Mouse (Mus musculus) stomach, embryonic 15.5 days (tissue): ENCODE data around the gene Sh3rf1. TPM values are rescaled to one million over a fixed set of nuclear protein-coding genes. Genes with fewer than 3 reads are reported as not detected.
A peak's percentile ranks its signal among the peaks of the same experiment; 100 is the strongest.

Experiments
- ATAC-seq: fragments of 200-750 bp; cut with Nextera tagmentation; 2 replicates; pipeline ENCODE4 v1.8.0; 2017; ENCODE audit warnings: low read depth, moderate number of reproducible peaks, moderate TSS enrichment; ENCODE audit not compliant: insufficient read depth, low FRiP score
- H3K27ac ChIP-seq: fragments of 300-500 bp; sonication (generic); 2 replicates; pipeline ENCODE4 v1.5.1; 2015; ENCODE audit warnings: mild to moderate bottlenecking, inconsistent platforms
- H3K27me3 ChIP-seq: fragments of 300-500 bp; sonication (generic); replicated peaks from 2 replicates; pipeline ENCODE4 v1.6.1; 2015; ENCODE audit warnings: inconsistent platforms
- H3K36me3 ChIP-seq: fragments of 300-500 bp; sonication (generic); 2 replicates; pipeline ENCODE4 v1.6.1; 2015; ENCODE audit warnings: inconsistent platforms
- H3K4me1 ChIP-seq: fragments of 300-500 bp; sonication (generic); 2 replicates; pipeline ENCODE4 v1.6.1; 2015; ENCODE audit warnings: inconsistent platforms
- H3K4me2 ChIP-seq: fragments of 300-500 bp; sonication (generic); 2 replicates; pipeline ENCODE4 v1.6.1; 2015; ENCODE audit warnings: mild to moderate bottlenecking, inconsistent platforms
- H3K4me3 ChIP-seq: fragments of 300-500 bp; sonication (generic); replicated peaks from 2 replicates; pipeline ENCODE4 v1.5.1; 2015; ENCODE audit warnings: inconsistent platforms
- H3K9ac ChIP-seq: fragments of 300-500 bp; sonication (generic); 2 replicates; pipeline ENCODE4 v1.6.1; 2015; ENCODE audit warnings: inconsistent platforms
- H3K9me3 ChIP-seq: fragments of 300-500 bp; sonication (generic); 2 replicates; pipeline ENCODE4 v1.6.1; 2016; ENCODE audit warnings: inconsistent platforms
- WGBS: fragments of 180-500 bp; shearing (Covaris S2); methylation state at CpG from one replicate; pipeline ENCODE4 v1.1.7; 2015; 5-methylcytosine and 5-hydroxymethylcytosine counted together
- polyA plus RNA-seq: library from polyadenylated mRNA; unstranded; fragments of >200 nt; fragmentation: Nextera tagmentation; extraction: Ambion mirVana; gene quantifications from 2 replicates; pipeline ENCODE4 v1.2.1, GENCODE M21; 2015

The Sh3rf1 gene
- polyA plus RNA-seq, 1 experiment from 2014 or later = 11.0 TPM

- 87% methylated on average over 16 of the region's 16 CpGs for WGBS
- no peak overlapping the region for H3K9ac ChIP-seq
- no peaks in the 10 kb centered on the region for H3K9me3 ChIP-seq
- H3K4me1 ChIP-seq = no peaks in the 10 kb centered on the region
- H3K36me3 ChIP-seq = peaks cover 7% of the 10 kb centered on the region
- H3K27me3 ChIP-seq = no peaks in the 10 kb centered on the region
- ATAC-seq = no peak
- H3K27ac ChIP-seq = no peak overlapping the region
- no peak overlapping the region for H3K4me2 ChIP-seq
- H3K4me3 ChIP-seq = no peak overlapping the region
These were observed 150.5 kb downstream of the Sh3rf1 start for GRCm38 (mm10) chr8:61374059-61374755.

DNA sequence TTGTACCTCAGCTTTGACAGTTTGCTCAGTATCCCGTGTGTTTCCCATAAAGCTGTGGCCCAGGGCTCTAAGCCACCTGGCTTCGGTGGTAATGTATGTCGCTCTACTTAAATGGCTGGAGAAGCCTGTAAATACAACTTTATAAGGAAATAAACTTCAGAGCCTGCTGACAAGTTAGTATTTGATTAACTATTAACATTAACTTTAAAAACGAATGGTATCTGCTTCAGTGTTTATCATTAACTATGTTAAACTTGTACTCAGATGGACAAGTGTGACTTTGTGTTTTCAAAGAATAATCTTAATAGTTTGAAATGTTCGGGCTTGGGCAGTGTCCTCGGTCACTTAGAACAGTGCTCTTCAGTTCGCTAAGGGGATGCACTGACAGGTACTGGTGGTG is 151.5 kb downstream of the Sh3rf1 start:
- Histone ChIP-seq H3K4me2 (no peak overlapping the region), H3K9me3 (no peaks in the 10 kb centered on the region), H3K36me3 (peaks cover 7% of the 10 kb centered on the region), H3K27me3 (no peaks in the 10 kb centered on the region), H3K4me3 (no peak overlapping the region), H3K4me1 (no peaks in the 10 kb centered on the region), H3K9ac (no peak overlapping the region), H3K27ac (no peak overlapping the region)
- 67% methylated on average over 7 of the region's 7 CpGs for WGBS
- ATAC-seq = no peak

DNA sequence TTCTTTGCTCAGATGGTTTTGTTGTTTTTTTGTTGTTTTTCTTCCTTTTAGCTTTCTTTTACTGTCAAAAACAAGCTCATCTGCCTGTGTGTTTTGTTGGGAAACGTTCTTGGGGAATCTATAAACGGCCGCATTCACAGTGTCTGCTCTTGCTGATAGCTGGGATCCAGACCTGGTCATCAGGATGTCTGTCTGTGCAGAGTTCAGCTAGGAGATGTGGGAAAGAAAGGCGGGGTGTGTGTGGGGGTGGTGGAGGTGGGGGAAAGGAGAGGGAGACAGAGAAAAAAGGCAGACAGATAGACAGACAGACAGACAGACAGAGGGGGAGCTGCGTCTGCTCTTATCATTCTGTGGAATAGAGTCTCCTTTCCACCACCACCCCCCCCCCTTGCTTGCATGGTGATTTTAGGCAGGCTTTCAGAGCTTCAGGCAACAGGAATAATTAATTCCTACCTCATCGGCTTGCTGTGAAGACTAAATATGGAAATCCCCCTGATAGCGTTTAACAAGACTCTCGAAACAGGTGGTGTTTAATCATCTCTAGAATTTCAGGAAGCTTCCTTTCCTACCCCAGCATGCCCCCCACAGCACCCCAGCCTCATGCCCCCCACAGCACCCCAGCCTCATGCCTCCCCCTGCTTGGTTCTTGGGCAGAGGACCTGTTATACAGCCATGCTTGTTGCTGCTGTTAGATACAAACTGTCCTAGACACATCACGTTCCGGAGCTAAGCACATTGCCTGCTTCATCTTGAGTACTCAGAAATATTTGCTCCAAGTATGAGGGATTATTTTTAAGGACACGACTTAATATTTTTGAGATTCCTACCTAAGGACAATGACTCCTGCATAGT is 155.4 kb downstream of the Sh3rf1 start:
- whole genome bisulfite sequencing = 74% methylated on average over 11 of the region's 11 CpGs
- H3K9ac ChIP-seq = no peak overlapping the region
- H3K4me3 ChIP-seq = no peak overlapping the region
- no peaks in the 10 kb centered on the region for H3K27me3 ChIP-seq
- H3K27ac ChIP-seq = no peak overlapping the region
- H3K9me3 ChIP-seq = no peaks in the 10 kb centered on the region
- no peak for ATAC-seq
- H3K4me2 ChIP-seq = no peak overlapping the region
- H3K36me3 ChIP-seq = peaks cover 2% of the 10 kb centered on the region
- H3K4me1 ChIP-seq = no peaks in the 10 kb centered on the region

DNA sequence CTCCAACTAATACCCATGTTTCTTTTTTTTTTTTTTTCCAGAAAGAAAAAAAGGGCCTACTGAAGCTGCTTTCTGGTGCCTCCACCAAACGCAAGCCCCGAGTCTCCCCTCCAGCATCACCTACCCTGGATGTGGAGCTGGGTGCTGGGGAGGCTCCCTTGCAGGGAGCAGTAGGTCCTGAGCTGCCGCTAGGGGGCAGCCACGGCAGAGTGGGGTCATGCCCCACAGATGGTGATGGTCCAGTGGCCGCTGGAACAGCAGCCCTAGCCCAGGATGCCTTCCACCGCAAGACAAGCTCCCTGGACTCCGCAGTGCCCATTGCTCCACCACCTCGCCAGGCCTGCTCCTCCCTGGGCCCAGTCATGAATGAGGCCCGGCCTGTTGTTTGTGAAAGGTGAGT is 160.9 kb downstream of the Sh3rf1 start:
- H3K4me1 ChIP-seq = peaks cover 9% of the 10 kb centered on the region; the same call in 1 of the 2 replicates
- H3K4me2 ChIP-seq = no peak overlapping the region
- no peak overlapping the region for H3K4me3 ChIP-seq
- H3K27ac ChIP-seq = no peak overlapping the region
- 77% methylated on average over 9 of the region's 9 CpGs for WGBS
- no peak overlapping the region for H3K9ac ChIP-seq
- H3K27me3 ChIP-seq = no peaks in the 10 kb centered on the region
- no peaks in the 10 kb centered on the region for H3K9me3 ChIP-seq
- ATAC-seq = no peak
- H3K36me3 ChIP-seq = no peaks in the 10 kb centered on the region

GRCm38 (mm10) chr8:61385502-61386191 is 162.0 kb downstream of the Sh3rf1 start:
- Histone ChIP-seq H3K4me3 (no peak overlapping the region), H3K36me3 (no peaks in the 10 kb centered on the region), H3K9me3 (no peaks in the 10 kb centered on the region), H3K27me3 (no peaks in the 10 kb centered on the region), H3K27ac (peak overlapping the region; percentile 6; the same call in 1 of the 2 replicates), H3K4me2 (no peak overlapping the region), H3K9ac (no peak overlapping the region), H3K4me1 (peaks cover 9% of the 10 kb centered on the region; the same call in 1 of the 2 replicates)
- no peak for ATAC-seq
- WGBS = 58% methylated on average over 11 of the region's 11 CpGs

DNA sequence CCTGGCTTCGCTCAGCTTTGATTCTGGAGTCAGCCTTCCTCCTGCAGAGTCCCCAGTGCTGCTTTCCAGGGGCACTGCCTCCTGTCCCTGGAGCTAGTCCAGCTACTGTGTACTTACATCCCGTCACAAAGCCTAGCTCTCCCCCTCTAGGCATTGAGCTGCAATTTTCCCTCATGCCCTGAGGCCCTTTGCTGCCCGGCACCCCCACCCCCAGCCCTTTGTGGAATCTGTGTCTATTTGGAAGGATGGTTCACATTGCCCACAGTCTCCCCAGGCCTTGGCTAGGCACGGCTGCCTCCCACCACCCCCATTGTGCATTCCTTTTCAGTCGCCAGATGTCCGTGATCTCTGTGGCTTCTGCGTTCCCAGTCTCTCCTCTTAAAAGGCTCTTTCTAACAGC is 163.0 kb downstream of the Sh3rf1 start:
- peak overlapping the region; percentile 6; the same call in 1 of the 2 replicates for H3K27ac ChIP-seq

GRCm38 (mm10) chr8:61387501-61387963 is 163.9 kb downstream of the Sh3rf1 start:
- no peak for ATAC-seq

More for the DNA sequence above, 163.0 kb downstream of the Sh3rf1 start:
- WGBS = 55% methylated on average over 7 of the region's 7 CpGs
- H3K36me3 ChIP-seq = no peaks in the 10 kb centered on the region
- peak; percentile 44; the same call in 1 of the 2 replicates for ATAC-seq
- no peak overlapping the region for H3K9ac ChIP-seq
- no peak overlapping the region for H3K4me2 ChIP-seq
- H3K4me1 ChIP-seq = peaks cover 13% of the 10 kb centered on the region
- no peaks in the 10 kb centered on the region for H3K9me3 ChIP-seq
- no peaks in the 10 kb centered on the region for H3K27me3 ChIP-seq
- H3K4me3 ChIP-seq = no peak overlapping the region

DNA sequence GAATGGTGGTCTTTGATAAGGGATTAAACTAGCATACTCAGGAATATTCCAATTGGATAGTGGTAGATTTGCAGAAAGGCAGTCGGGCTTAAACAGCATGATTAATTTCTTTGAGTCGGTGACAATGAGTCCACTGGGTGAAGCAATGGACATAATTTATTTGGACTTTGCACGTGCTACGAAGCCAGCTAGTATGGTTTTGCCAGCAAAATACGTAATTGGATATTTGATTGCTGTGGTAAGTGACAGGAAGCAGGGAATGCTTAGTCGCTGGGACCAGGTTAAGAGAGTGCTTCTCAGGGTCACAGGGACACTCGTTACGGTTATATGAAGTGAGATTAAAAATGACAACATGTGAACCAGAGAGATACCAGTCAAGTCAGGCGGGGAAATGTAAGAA is 164.7 kb downstream of the Sh3rf1 start:
- Histone ChIP-seq H3K27me3 (no peaks in the 10 kb centered on the region), H3K36me3 (no peaks in the 10 kb centered on the region), H3K9me3 (no peaks in the 10 kb centered on the region), H3K27ac (no peak overlapping the region), H3K9ac (no peak overlapping the region), H3K4me2 (no peak overlapping the region), H3K4me3 (no peak overlapping the region), H3K4me1 (peaks cover 18% of the 10 kb centered on the region)
- WGBS = 66% methylated on average over 9 of the region's 9 CpGs
- ATAC-seq = no peak

More at GRCm38 (mm10) chr8:61387501-61387963, 163.9 kb downstream of the Sh3rf1 start:
- no peaks in the 10 kb centered on the region for H3K27me3 ChIP-seq
- H3K4me2 ChIP-seq = no peak overlapping the region
- H3K36me3 ChIP-seq = no peaks in the 10 kb centered on the region
- no peaks in the 10 kb centered on the region for H3K9me3 ChIP-seq
- H3K9ac ChIP-seq = no peak overlapping the region
- no peak overlapping the region for H3K4me3 ChIP-seq
- H3K4me1 ChIP-seq = peaks cover 18% of the 10 kb centered on the region
- 52% methylated on average over 6 of the region's 6 CpGs for WGBS
- H3K27ac ChIP-seq = no peak overlapping the region

GRCm38 (mm10) chr8:61390307-61391057 is 166.8 kb downstream of the Sh3rf1 start:
- ATAC-seq = peak; percentile 73
- Histone ChIP-seq H3K27ac (peak overlapping the region; percentile 65), H3K4me1 (peaks cover 18% of the 10 kb centered on the region), H3K4me2 (no peak overlapping the region), H3K27me3 (no peaks in the 10 kb centered on the region), H3K9me3 (no peaks in the 10 kb centered on the region), H3K4me3 (no peak overlapping the region), H3K36me3 (no peaks in the 10 kb centered on the region), H3K9ac (no peak overlapping the region)
- WGBS = 75% methylated on average over 18 of the region's 18 CpGs

DNA sequence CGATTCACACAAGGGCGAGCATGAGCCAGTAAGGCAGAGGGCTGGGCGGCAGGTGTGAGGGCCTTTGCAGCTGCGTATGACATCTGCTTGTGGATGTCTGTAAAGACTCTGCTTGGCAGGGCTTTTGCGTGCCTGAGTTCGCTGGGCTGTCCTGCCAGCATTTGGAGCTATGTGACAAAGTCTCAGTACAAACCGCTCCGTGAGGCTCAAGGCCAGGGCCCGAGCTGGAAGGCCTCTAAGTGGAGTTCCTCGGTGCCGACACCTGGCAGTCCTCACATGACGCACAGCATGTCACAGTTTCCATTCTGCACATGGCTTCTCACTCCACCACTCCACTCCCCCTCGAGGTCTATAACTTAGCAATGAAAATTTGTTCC is 167.4 kb downstream of the Sh3rf1 start:
- no peak; the same call in 1 of the 2 replicates for ATAC-seq
- no peak overlapping the region for H3K9ac ChIP-seq
- H3K27ac ChIP-seq = peak overlapping the region; percentile 65
- no peaks in the 10 kb centered on the region for H3K27me3 ChIP-seq
- H3K36me3 ChIP-seq = no peaks in the 10 kb centered on the region
- H3K4me1 ChIP-seq = peaks cover 14% of the 10 kb centered on the region
- 63% methylated on average over 13 of the region's 13 CpGs for WGBS
- H3K9me3 ChIP-seq = no peaks in the 10 kb centered on the region
- H3K4me3 ChIP-seq = no peak overlapping the region
- H3K4me2 ChIP-seq = no peak overlapping the region

- H3K27ac ChIP-seq = peak overlapping the region; percentile 44; the same call in 1 of the 2 replicates
- H3K4me2 ChIP-seq = peak overlapping the region; percentile 3; the same call in 1 of the 2 replicates
- H3K4me1 ChIP-seq = peaks cover 5% of the 10 kb centered on the region; the same call in 1 of the 2 replicates
- H3K9ac ChIP-seq = no peak overlapping the region
- no peak overlapping the region for H3K4me3 ChIP-seq
- H3K27me3 ChIP-seq = no peaks in the 10 kb centered on the region
- peak; percentile 93 for ATAC-seq
- H3K9me3 ChIP-seq = no peaks in the 10 kb centered on the region
- H3K36me3 ChIP-seq = no peaks in the 10 kb centered on the region
- WGBS = 15% methylated on average over 2 of the region's 2 CpGs
These were observed 173.5 kb downstream of the Sh3rf1 start for GRCm38 (mm10) chr8:61397139-61397538.
